Mouse (Mus musculus): ENCODE measurements around the gene Slc7a10. TPM values are rescaled to one million over a fixed set of nuclear protein-coding genes. Genes with fewer than 3 reads are reported as not detected.
"Not testable (repeated sequence)": the region's sequence is repeated elsewhere in the genome, so short reads cannot be mapped to it uniquely, and the experiment has no call there.

The Slc7a10 gene
- polyA plus RNA-seq, 1 experiment from 2014 or later, result 1.0 TPM

GRCm38 (mm10) chr7:35215225-35215624, 29.0 kb downstream of the Slc7a10 start, which contains the start of gene Lrp3:
TSS of gene Lrp3 (minus strand) at chr7:35215498.
- ATAC-seq (ENCODE audit: insufficient read depth), result peak; percentile 85
- peak within 1 kb of the TSS; percentile 49 for H3K4me3 ChIP-seq (replicated peaks)
- no peak within 1 kb of the TSS for H3K9ac ChIP-seq
- H3K27ac ChIP-seq (replicated peaks), result no peak within 1 kb of the TSS
- under 1% methylated on average over 49 of the region's 53 CpGs for WGBS (ENCODE audit: insufficient replicate concordance)
- no peaks in the 10 kb centered on the region for H3K36me3 ChIP-seq (replicated peaks)
- no peaks in the 10 kb centered on the region for H3K9me3 ChIP-seq (replicated peaks)
- H3K27me3 ChIP-seq, result peaks cover 60% of the 10 kb centered on the region
- H3K4me2 ChIP-seq, result peak within 1 kb of the TSS; percentile 64
- H3K4me1 ChIP-seq (replicated peaks), result no peaks in the 10 kb centered on the region

- peaks cover 60% of the 10 kb centered on the region for H3K27me3 ChIP-seq
- H3K36me3 ChIP-seq (replicated peaks), result no peaks in the 10 kb centered on the region
- H3K4me2 ChIP-seq, result peak overlapping the region; percentile 64
- no peak for ATAC-seq (ENCODE audit: insufficient read depth)
- H3K9me3 ChIP-seq (replicated peaks), result no peaks in the 10 kb centered on the region
- H3K4me3 ChIP-seq (replicated peaks), result no peak overlapping the region
- WGBS (ENCODE audit: insufficient replicate concordance), result 31% methylated on average over 5 of the region's 5 CpGs
- H3K4me1 ChIP-seq (replicated peaks), result no peaks in the 10 kb centered on the region
- H3K27ac ChIP-seq (replicated peaks), result no peak overlapping the region
- H3K9ac ChIP-seq, result no peak overlapping the region
Measured at GRCm38 (mm10) chr7:35215731-35216130, 29.5 kb downstream of the Slc7a10 start.

- Histone ChIP-seq H3K27me3 (peaks cover 21% of the 10 kb centered on the region), H3K9ac (no peak overlapping the region), H3K4me3 (replicated peaks) (no peak overlapping the region), H3K36me3 (replicated peaks) (no peaks in the 10 kb centered on the region), H3K9me3 (replicated peaks) (no peaks in the 10 kb centered on the region), H3K4me1 (replicated peaks) (no peaks in the 10 kb centered on the region), H3K4me2 (no peak overlapping the region), H3K27ac (replicated peaks) (no peak overlapping the region)
- ATAC-seq (ENCODE audit: insufficient read depth), result no peak
- 61% methylated on average over 9 of the region's 9 CpGs for WGBS (ENCODE audit: insufficient replicate concordance)
Measured at GRCm38 (mm10) chr7:35220694-35221365, 34.6 kb downstream of the Slc7a10 start.

- Histone ChIP-seq H3K4me2 (no peak overlapping the region), H3K27me3 (no peaks in the 10 kb centered on the region), H3K4me1 (replicated peaks) (peaks cover 9% of the 10 kb centered on the region), H3K9me3 (replicated peaks) (no peaks in the 10 kb centered on the region), H3K27ac (replicated peaks) (no peak overlapping the region), H3K9ac (no peak overlapping the region), H3K36me3 (replicated peaks) (no peaks in the 10 kb centered on the region), H3K4me3 (replicated peaks) (no peak overlapping the region)
- no peak for ATAC-seq (ENCODE audit: insufficient read depth)
- 54% methylated on average over 3 of the region's 3 CpGs for WGBS (ENCODE audit: insufficient replicate concordance)
Measured at GRCm38 (mm10) chr7:35230333-35230732, 44.1 kb downstream of the Slc7a10 start.

- ATAC-seq (ENCODE audit: insufficient read depth), result no peak
- no peaks in the 10 kb centered on the region for H3K9me3 ChIP-seq (replicated peaks)
- H3K4me2 ChIP-seq, result no peak overlapping the region
- H3K9ac ChIP-seq, result no peak overlapping the region
- WGBS (ENCODE audit: insufficient replicate concordance), result 67% methylated on average over 13 of the region's 13 CpGs
- H3K27me3 ChIP-seq, result no peaks in the 10 kb centered on the region
- H3K36me3 ChIP-seq (replicated peaks), result no peaks in the 10 kb centered on the region
- peaks cover 14% of the 10 kb centered on the region for H3K4me1 ChIP-seq (replicated peaks)
- H3K27ac ChIP-seq (replicated peaks), result no peak overlapping the region
- H3K4me3 ChIP-seq (replicated peaks), result no peak overlapping the region
Measured at GRCm38 (mm10) chr7:35232796-35233455, 46.7 kb downstream of the Slc7a10 start.

- no peaks in the 10 kb centered on the region for H3K27me3 ChIP-seq
- H3K4me3 ChIP-seq (replicated peaks), result peak overlapping the region; percentile 64
- peaks cover 14% of the 10 kb centered on the region for H3K4me1 ChIP-seq (replicated peaks)
- no peaks in the 10 kb centered on the region for H3K9me3 ChIP-seq (replicated peaks)
- 53% methylated on average over 12 of the region's 12 CpGs for WGBS (ENCODE audit: insufficient replicate concordance)
- H3K36me3 ChIP-seq (replicated peaks), result no peaks in the 10 kb centered on the region
- peak overlapping the region; percentile 43 for H3K9ac ChIP-seq
- H3K27ac ChIP-seq (replicated peaks), result no peak overlapping the region
- ATAC-seq (ENCODE audit: insufficient read depth), result no peak
- H3K4me2 ChIP-seq, result peak overlapping the region; percentile 73
Measured at GRCm38 (mm10) chr7:35233861-35234260, 47.7 kb downstream of the Slc7a10 start.

GRCm38 (mm10) chr7:35234361-35235245, 48.4 kb downstream of the Slc7a10 start:
- H3K9me3 ChIP-seq (replicated peaks), result no peaks in the 10 kb centered on the region
- peak overlapping the region; percentile 63 for H3K27ac ChIP-seq (replicated peaks)
- peak; percentile 90 for ATAC-seq (ENCODE audit: insufficient read depth)
- peak overlapping the region; percentile 73 for H3K4me2 ChIP-seq
- peak overlapping the region; percentile 64 for H3K4me3 ChIP-seq (replicated peaks)
- H3K27me3 ChIP-seq, result no peaks in the 10 kb centered on the region
- H3K4me1 ChIP-seq (replicated peaks), result peaks cover 14% of the 10 kb centered on the region
- no peaks in the 10 kb centered on the region for H3K36me3 ChIP-seq (replicated peaks)
- under 1% methylated on average over 45 of the region's 45 CpGs for WGBS (ENCODE audit: insufficient replicate concordance)
- peak overlapping the region; percentile 46 for H3K9ac ChIP-seq

- 26% methylated on average over 9 of the region's 9 CpGs for WGBS (ENCODE audit: insufficient replicate concordance)
- ATAC-seq (ENCODE audit: insufficient read depth), result no peak
Measured at GRCm38 (mm10) chr7:35235308-35235707, 49.1 kb downstream of the Slc7a10 start.

GRCm38 (mm10) chr7:35237935-35238334, 51.8 kb downstream of the Slc7a10 start:
- peaks cover 14% of the 10 kb centered on the region for H3K4me1 ChIP-seq (replicated peaks)
- H3K36me3 ChIP-seq (replicated peaks); H3K9me3 ChIP-seq (replicated peaks); ATAC-seq (ENCODE audit: insufficient read depth); H3K27me3 ChIP-seq; H3K27ac ChIP-seq (replicated peaks); H3K4me3 ChIP-seq (replicated peaks); H3K9ac ChIP-seq; H3K4me2 ChIP-seq: not testable (repeated sequence)
- WGBS (ENCODE audit: insufficient replicate concordance), result 54% methylated on average over 3 of the region's 3 CpGs

More at GRCm38 (mm10) chr7:35235308-35235707, 49.1 kb downstream of the Slc7a10 start:
- H3K4me1 ChIP-seq (replicated peaks), result peaks cover 14% of the 10 kb centered on the region
- H3K27me3 ChIP-seq, result no peaks in the 10 kb centered on the region
- H3K4me2 ChIP-seq, result peak overlapping the region; percentile 73
- H3K4me3 ChIP-seq (replicated peaks), result peak overlapping the region; percentile 64
- peak overlapping the region; percentile 63; the same call in 1 of the 2 replicates for H3K27ac ChIP-seq (replicated peaks)
- H3K9ac ChIP-seq, result peak overlapping the region; percentile 46; the same call in 1 of the 2 replicates
- no peaks in the 10 kb centered on the region for H3K9me3 ChIP-seq (replicated peaks)
- no peaks in the 10 kb centered on the region for H3K36me3 ChIP-seq (replicated peaks)

Data from liver, embryonic 15.5 days (tissue).